Mouse (Mus musculus): ENCODE data around the gene Cdip1.

Cdip1 gene

GRCm38 (mm10) chr16:4773289-4773970 is 16.7 kb downstream of the Cdip1 start:
- no peak for DNase-seq (ENCODE audit: low spot score)

- no peak for DNase-seq (ENCODE audit: low spot score)
Measured at GRCm38 (mm10) chr16:4768719-4769118, 21.4 kb downstream of the Cdip1 start.

GRCm38 (mm10) chr16:4767012-4767790 is 22.9 kb downstream of the Cdip1 start:
- no peak for DNase-seq (ENCODE audit: low spot score)

GRCm38 (mm10) chr16:4765852-4766251 is 24.2 kb downstream of the Cdip1 start:
- no peak for DNase-seq (ENCODE audit: low spot score)

- DNase-seq (ENCODE audit: low spot score), result peak; percentile 37
Measured at GRCm38 (mm10) chr16:4763276-4763675, 26.8 kb downstream of the Cdip1 start.

GRCm38 (mm10) chr16:4762437-4762836 is 27.7 kb downstream of the Cdip1 start:
- no peak for DNase-seq (ENCODE audit: low spot score)

GRCm38 (mm10) chr16:4756660-4757335 is 33.3 kb downstream of the Cdip1 start:
- peak; percentile 30 for DNase-seq (ENCODE audit: low spot score)

- DNase-seq (ENCODE audit: low spot score), result no peak
Measured at GRCm38 (mm10) chr16:4754045-4754444, 36.0 kb downstream of the Cdip1 start.

GRCm38 (mm10) chr16:4752155-4752554 is 37.9 kb downstream of the Cdip1 start:
- no peak for DNase-seq (ENCODE audit: low spot score)

GRCm38 (mm10) chr16:4742186-4742585 is 47.9 kb downstream of the Cdip1 start:
- no peak for DNase-seq (ENCODE audit: low spot score)

- no peak for DNase-seq (ENCODE audit: low spot score)
Measured at GRCm38 (mm10) chr16:4739994-4740393, 50.1 kb downstream of the Cdip1 start.

GRCm38 (mm10) chr16:4736262-4736661 is 53.8 kb downstream of the Cdip1 start:
- DNase-seq (ENCODE audit: low spot score), result no peak

GRCm38 (mm10) chr16:4730776-4731358 is 59.2 kb downstream of the Cdip1 start:
- DNase-seq (ENCODE audit: low spot score), result no peak

GRCm38 (mm10) chr16:4727963-4728362 is 62.1 kb downstream of the Cdip1 start:
- no peak for DNase-seq (ENCODE audit: low spot score)

- DNase-seq (ENCODE audit: low spot score), result no peak
Measured at GRCm38 (mm10) chr16:4727526-4727925, 62.6 kb downstream of the Cdip1 start.

- peak; percentile 34 for DNase-seq (ENCODE audit: low spot score)
Measured at GRCm38 (mm10) chr16:4726528-4727128, 63.5 kb downstream of the Cdip1 start.

GRCm38 (mm10) chr16:4725780-4726527 is 64.1 kb downstream of the Cdip1 start, which contains the start of gene Hmox2:
Gene Hmox2, plus strand, starts transcription at chr16:4726361.
- DNase-seq (ENCODE audit: low spot score), result peak; percentile 90

GRCm38 (mm10) chr16:4725266-4725665 is 64.8 kb downstream of the Cdip1 start:
- no peak for DNase-seq (ENCODE audit: low spot score)

- DNase-seq (ENCODE audit: low spot score), result no peak
Measured at GRCm38 (mm10) chr16:4722915-4723209, 67.2 kb downstream of the Cdip1 start.

- DNase-seq (ENCODE audit: low spot score), result no peak
Measured at GRCm38 (mm10) chr16:4722128-4722914, 67.8 kb downstream of the Cdip1 start.

Data from c-Kit-positive CD71-positive TER-119-positive erythroid progenitor cells, embryonic 14.5 days (primary cell).